Mouse (Mus musculus): ENCODE results near the gene Cngb1.

- no peak for TF ChIP-seq POLR2A (IDR thresholded peaks at IDR 0.05; ENCODE audit: borderline replicate concordance, extremely low read depth, low read depth, low read length)
- TF ChIP-seq CTCF (IDR thresholded peaks at IDR 0.05; ENCODE audit: insufficient read depth, low read length): no peak
Measured at GRCm38 (mm10) chr8:95221045-95221444, 85.3 kb downstream of the Cngb1 start.

Data from lung, adult 2 months (tissue).